Mouse (Mus musculus): ENCODE results near the gene Gm10273. TPM values are rescaled to one million over a fixed set of nuclear protein-coding genes. Genes with fewer than 3 reads are reported as not detected.
"Not testable (repeated sequence)": the region's sequence is repeated elsewhere in the genome, so short reads cannot be mapped to it uniquely, and the experiment has no call there.

Gene Gm10273
- total RNA-seq (2021), result 10 to 100 TPM; 43.2 to 57.6 TPM

GRCm38 (mm10) chr10:59395461-59395860, at the start of gene Gm10273:
Gene Gm10273, plus strand, starts transcription at chr10:59395632.
- DNase-seq (ENCODE audit: extremely low spot score in 1 of 2, low spot score in 2 of 2); intact Hi-C loops (cut with DNase I): not testable (repeated sequence)

GRCm38 (mm10) chr10:59346560-59346959, 48.9 kb upstream of the Gm10273 start:
- intact Hi-C loops (cut with DNase I), result no loop called here
- no peak for DNase-seq (ENCODE audit: extremely low spot score in 1 of 2, low spot score in 2 of 2)

GRCm38 (mm10) chr10:59348200-59348599, 47.2 kb upstream of the Gm10273 start:
- intact Hi-C loops (cut with DNase I), result no loop called here
- no peak for DNase-seq (ENCODE audit: extremely low spot score in 1 of 2, low spot score in 2 of 2)

GRCm38 (mm10) chr10:59349536-59349935, 45.9 kb upstream of the Gm10273 start:
- no peak for DNase-seq (ENCODE audit: extremely low spot score in 1 of 2, low spot score in 2 of 2)
- intact Hi-C loops (cut with DNase I), result no loop called here

GRCm38 (mm10) chr10:59353065-59353464, 42.4 kb upstream of the Gm10273 start:
- no peak for DNase-seq (ENCODE audit: extremely low spot score in 1 of 2, low spot score in 2 of 2)
- intact Hi-C loops (cut with DNase I), result no loop called here

GRCm38 (mm10) chr10:59354120-59354519, 41.3 kb upstream of the Gm10273 start:
- no peak for DNase-seq (ENCODE audit: extremely low spot score in 1 of 2, low spot score in 2 of 2)
- intact Hi-C loops (cut with DNase I), result no loop called here

DNA sequence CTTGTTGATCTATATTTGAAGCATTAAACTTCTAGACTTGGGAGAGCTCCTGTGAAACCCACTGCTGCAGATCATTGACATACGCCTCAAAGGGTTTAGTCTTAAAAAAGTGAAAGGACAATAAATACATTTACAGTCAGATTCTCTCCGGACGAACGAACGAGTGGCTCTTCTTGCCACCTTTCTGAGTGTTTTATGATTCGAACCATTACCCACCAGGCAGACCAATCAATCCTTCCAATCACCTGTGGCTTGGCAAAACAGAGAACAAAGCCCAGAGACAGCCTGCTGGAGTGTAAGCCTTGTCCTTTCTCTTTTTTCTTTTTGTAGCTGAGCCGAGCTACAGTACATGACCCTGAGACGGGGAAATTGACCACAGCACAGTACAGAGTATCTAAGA, 40.4 kb upstream of the Gm10273 start:
- no peak for DNase-seq (ENCODE audit: extremely low spot score in 1 of 2, low spot score in 2 of 2)
- intact Hi-C loops (cut with DNase I), result loop anchor here (5.0 kb wide), 1 partner anchor 58 kb away; no protein-coding TSS in a partner anchor

DNA sequence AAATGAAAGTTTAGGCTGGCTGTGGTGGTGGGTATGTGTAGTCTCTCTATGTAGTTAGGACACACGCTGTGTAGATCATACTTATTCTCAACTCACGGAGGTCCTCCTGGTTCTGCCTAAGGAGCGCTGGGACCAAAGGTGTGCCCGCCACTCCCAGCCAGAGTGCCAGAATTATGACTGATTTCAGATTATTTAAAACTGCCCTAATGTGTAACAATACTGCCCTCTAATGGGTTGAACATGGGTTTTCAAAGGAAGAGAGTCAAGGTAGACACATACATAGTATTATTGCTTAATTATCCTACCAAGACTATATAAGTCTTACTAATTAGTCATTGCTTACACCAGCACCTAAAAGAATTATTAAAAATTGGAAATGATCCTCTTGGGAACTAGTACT, 36.7 kb upstream of the Gm10273 start:
- no peak for DNase-seq (ENCODE audit: extremely low spot score in 1 of 2, low spot score in 2 of 2)
- intact Hi-C loops (cut with DNase I), result loop anchor here (5.0 kb wide), 1 partner anchor 61 kb away; no protein-coding TSS in a partner anchor

DNA sequence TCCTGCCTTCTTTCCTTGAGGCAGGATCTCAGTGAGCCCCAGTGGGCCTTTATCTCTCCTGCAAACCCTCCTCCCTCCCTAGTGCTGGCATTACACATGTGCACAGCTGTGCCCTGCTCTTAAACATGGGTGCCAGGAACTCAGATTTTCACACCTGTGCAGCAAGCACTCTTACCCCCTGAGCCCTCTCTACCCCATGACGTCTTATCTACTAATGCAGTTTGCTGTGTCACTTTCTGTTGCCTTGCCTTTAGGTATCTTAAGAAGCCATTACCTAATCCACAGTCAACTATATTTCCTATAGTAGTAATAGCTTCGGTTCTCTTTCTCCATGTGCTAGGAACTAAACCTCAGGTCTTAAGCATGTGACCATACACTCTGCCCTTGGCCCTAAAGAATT, 32.2 kb upstream of the Gm10273 start:
- intact Hi-C loops (cut with DNase I), result no loop called here
- no peak for DNase-seq (ENCODE audit: extremely low spot score in 1 of 2, low spot score in 2 of 2)

- intact Hi-C loops (cut with DNase I), result no loop called here
- DNase-seq (ENCODE audit: extremely low spot score in 1 of 2, low spot score in 2 of 2), result no peak
Measured at GRCm38 (mm10) chr10:59364551-59364950, 30.9 kb upstream of the Gm10273 start.

DNA sequence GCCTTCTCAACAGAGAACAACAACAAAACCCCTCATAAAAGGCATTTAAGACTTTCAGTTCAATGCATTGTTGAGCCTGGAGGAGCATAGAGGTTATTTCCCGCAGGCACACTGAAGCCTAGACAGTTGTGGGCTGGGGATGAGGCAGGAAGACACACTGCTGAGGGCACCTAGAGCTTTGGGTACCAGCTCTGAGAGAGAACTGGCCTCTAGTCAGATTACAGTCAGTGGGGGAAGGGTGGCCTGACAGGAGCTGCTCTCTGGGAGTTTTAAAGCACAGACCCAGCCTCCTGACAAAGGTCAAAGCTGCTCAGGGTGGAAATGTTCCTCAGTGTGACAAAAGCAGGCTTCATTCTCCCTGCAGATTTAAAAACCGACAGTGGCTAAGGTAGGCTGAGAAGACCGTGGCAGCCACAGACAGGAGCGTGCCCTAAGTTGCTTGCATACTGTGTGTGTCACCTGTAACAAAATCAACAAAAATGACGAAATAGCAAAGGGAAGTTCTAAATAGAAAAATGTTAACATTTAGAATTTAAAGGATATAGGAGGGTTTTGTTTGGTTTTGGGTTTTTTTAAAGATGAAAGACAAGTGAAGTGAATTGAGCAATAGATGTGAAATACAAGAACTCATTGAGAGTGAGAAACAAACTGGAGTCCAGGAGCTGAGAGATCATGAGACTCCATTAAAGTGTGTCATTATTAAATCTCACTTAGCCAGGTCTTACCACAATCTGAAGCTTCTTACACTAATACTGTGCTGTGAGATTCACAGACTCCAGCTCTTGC, 29.4 kb upstream of the Gm10273 start:
- intact Hi-C loops (cut with DNase I), result no loop called here
- DNase-seq (ENCODE audit: extremely low spot score in 1 of 2, low spot score in 2 of 2), result no peak

DNA sequence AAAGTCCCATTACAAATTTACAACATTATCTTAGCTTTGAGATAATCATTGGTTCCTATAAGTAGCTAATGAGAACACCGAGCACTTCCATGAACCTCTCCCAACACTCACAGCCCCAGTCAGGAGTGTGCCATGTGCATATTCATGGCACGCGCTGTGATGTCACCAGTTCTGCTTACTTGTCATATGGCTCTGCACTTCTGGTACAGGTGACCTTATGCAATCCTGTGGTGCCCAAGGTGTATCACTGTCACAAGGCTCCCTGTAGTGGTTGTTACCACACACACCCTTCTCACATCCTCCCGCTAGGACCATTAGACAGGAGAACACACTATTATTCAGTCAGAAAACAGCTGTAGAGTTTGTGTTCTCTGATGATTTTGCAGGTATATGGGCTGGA, 28.7 kb upstream of the Gm10273 start:
- no peak for DNase-seq (ENCODE audit: extremely low spot score in 1 of 2, low spot score in 2 of 2)
- intact Hi-C loops (cut with DNase I), result no loop called here

GRCm38 (mm10) chr10:59367206-59367605, 28.2 kb upstream of the Gm10273 start:
- no peak for DNase-seq (ENCODE audit: extremely low spot score in 1 of 2, low spot score in 2 of 2)
- intact Hi-C loops (cut with DNase I), result no loop called here

GRCm38 (mm10) chr10:59368729-59369128, 26.7 kb upstream of the Gm10273 start:
- intact Hi-C loops (cut with DNase I), result no loop called here
- DNase-seq (ENCODE audit: extremely low spot score in 1 of 2, low spot score in 2 of 2), result no peak

- DNase-seq (ENCODE audit: extremely low spot score in 1 of 2, low spot score in 2 of 2), result no peak
- intact Hi-C loops (cut with DNase I), result no loop called here
Measured at GRCm38 (mm10) chr10:59369426-59369825, 26.0 kb upstream of the Gm10273 start.

- DNase-seq (ENCODE audit: extremely low spot score in 1 of 2, low spot score in 2 of 2), result no peak
- intact Hi-C loops (cut with DNase I), result loop anchor here (10.0 kb wide), 1 partner anchor 487 kb away; no protein-coding TSS in a partner anchor
Measured at GRCm38 (mm10) chr10:59377906-59378305, 17.5 kb upstream of the Gm10273 start.

- DNase-seq (ENCODE audit: extremely low spot score in 1 of 2, low spot score in 2 of 2), result no peak
- intact Hi-C loops (cut with DNase I), result loop anchor here (10.0 kb wide), 1 partner anchor 486 kb away; no protein-coding TSS in a partner anchor
Measured at GRCm38 (mm10) chr10:59378728-59379127, 16.7 kb upstream of the Gm10273 start.

DNA sequence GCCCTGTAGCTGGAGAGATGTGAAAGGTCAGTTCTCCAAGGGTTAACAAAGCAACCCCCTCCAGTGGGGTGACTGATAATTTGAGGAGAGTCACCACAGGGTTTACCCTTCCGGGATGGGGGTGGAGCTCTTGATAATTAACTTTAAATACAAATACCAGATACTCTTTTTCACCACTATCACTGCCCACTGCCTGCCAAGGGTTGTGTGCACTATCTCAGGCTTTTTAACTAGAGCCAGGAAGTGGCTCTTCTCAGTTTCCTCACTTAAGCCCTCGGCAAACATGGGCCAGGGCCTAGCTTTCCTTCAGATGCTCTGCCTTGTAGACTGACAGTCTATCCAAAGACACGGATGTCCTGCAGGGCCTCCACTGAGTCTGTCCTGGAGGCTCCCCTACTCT, 15.5 kb upstream of the Gm10273 start:
- DNase-seq (ENCODE audit: extremely low spot score in 1 of 2, low spot score in 2 of 2), result no peak
- intact Hi-C loops (cut with DNase I), result loop anchor here (10.0 kb wide), 1 partner anchor 485 kb away; no protein-coding TSS in a partner anchor

DNA sequence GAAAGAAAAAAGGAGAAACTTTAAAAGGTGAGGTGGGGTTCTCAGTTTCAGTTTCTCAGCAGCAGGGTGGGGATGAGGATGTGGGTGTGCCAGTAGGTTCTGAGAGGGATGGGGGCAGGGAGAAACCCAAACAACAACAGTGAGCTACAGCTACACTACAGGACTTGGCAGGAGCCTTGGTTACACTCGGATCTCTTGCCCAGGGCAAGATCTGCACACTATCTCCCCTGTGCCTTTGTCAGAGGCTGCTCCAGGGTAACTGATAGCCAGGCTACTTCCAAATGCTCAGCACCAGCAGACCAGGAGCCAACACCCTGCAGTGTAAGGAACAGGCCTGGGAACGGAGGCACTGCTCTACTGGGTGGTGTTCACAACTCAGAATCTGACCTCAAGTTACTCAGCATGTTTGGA, 15.0 kb upstream of the Gm10273 start:
- DNase-seq (ENCODE audit: extremely low spot score in 1 of 2, low spot score in 2 of 2), result no peak
- intact Hi-C loops (cut with DNase I), result no loop called here

- DNase-seq (ENCODE audit: extremely low spot score in 1 of 2, low spot score in 2 of 2); intact Hi-C loops (cut with DNase I): not testable (repeated sequence)
Measured at GRCm38 (mm10) chr10:59381563-59381962, 13.9 kb upstream of the Gm10273 start.

Measured in left cerebral cortex, postnatal 10 days (tissue).